Mouse (Mus musculus) neural tube, embryonic 11.5 days (tissue): Measurements from ENCODE around the gene Cel. TPM values are rescaled to one million over a fixed set of nuclear protein-coding genes. Genes with fewer than 3 reads are reported as not detected.

Experiments
- ATAC-seq: fragments of 200-750 bp; cut with Nextera tagmentation; 2 replicates; pipeline ENCODE4 v1.8.0; 2017; ENCODE audit warnings: moderate number of reproducible peaks, mild to moderate bottlenecking, moderate TSS enrichment, moderate library complexity; ENCODE audit not compliant: insufficient read depth, low FRiP score, low TSS enrichment
- DNase-seq: peaks from one replicate; pipeline ENCODE4 v3.0.0-alpha.2; 2015; ENCODE audit warnings: low spot score
- H3K27ac ChIP-seq: fragments of 300-500 bp; sonication (generic); 2 replicates; pipeline ENCODE4 v1.5.1; 2014; ENCODE audit warnings: low read depth, mild to moderate bottlenecking, low read length
- H3K27me3 ChIP-seq: fragments of 300-500 bp; sonication (generic); 2 replicates; pipeline ENCODE4 v1.6.1; 2014; ENCODE audit warnings: mild to moderate bottlenecking, low read length, mixed read lengths; ENCODE audit not compliant: control insufficient read depth, insufficient read depth
- H3K36me3 ChIP-seq: fragments of 300-500 bp; sonication (generic); 2 replicates; pipeline ENCODE4 v1.6.1; 2014; ENCODE audit warnings: mild to moderate bottlenecking, low read length, moderate library complexity, mixed read lengths; ENCODE audit not compliant: control insufficient read depth, insufficient read depth
- H3K4me1 ChIP-seq: fragments of 300-500 bp; sonication (generic); 2 replicates; pipeline ENCODE4 v1.6.1; 2014; ENCODE audit warnings: low read length, mixed read lengths; ENCODE audit not compliant: control insufficient read depth, insufficient read depth
- H3K4me2 ChIP-seq: fragments of 300-500 bp; sonication (generic); 2 replicates; pipeline ENCODE4 v1.6.1; 2014; ENCODE audit warnings: low read depth, mild to moderate bottlenecking, moderate library complexity
- H3K4me3 ChIP-seq: fragments of 300-500 bp; sonication (generic); 2 replicates; pipeline ENCODE4 v1.5.1; 2014; ENCODE audit warnings: low read depth, low read length
- H3K9ac ChIP-seq: fragments of 300-500 bp; sonication (generic); 2 replicates; pipeline ENCODE4 v1.6.1; 2014; ENCODE audit warnings: mild to moderate bottlenecking, low read length
- H3K9me3 ChIP-seq: fragments of 300-500 bp; sonication (generic); 2 replicates; pipeline ENCODE4 v1.6.1; 2016; ENCODE audit warnings: low read length; ENCODE audit not compliant: control insufficient read depth
- WGBS: fragments of 180-500 bp; shearing (Covaris S2); extraction: QIAGEN DNeasy Blood & Tissue Kit; methylation state at CpG from one replicate; pipeline ENCODE4 v1.1.7; 2014; 5-methylcytosine and 5-hydroxymethylcytosine counted together
- polyA plus RNA-seq: library from polyadenylated mRNA; unstranded; fragments of >200 nt; fragmentation: Nextera tagmentation; extraction: Ambion mirVana; gene quantifications from 2 replicates; pipeline ENCODE4 v1.2.1, GENCODE M21; 2014

Gene Cel
- polyA plus RNA-seq, 1 experiment from 2014 or later: not detected

GRCm38 (mm10) chr2:28536766-28537633 lies 26.2 kb downstream of the Cel start:
- Histone ChIP-seq H3K36me3 (no peaks in the 10 kb centered on the region), H3K4me3 (no peak overlapping the region), H3K4me2 (no peak overlapping the region), H3K9ac (no peak overlapping the region), H3K9me3 (no peaks in the 10 kb centered on the region), H3K27me3 (no peaks in the 10 kb centered on the region), H3K4me1 (peaks cover 71% of the 10 kb centered on the region), H3K27ac (no peak overlapping the region)
- DNase-seq (no peak), ATAC-seq (no peak)
- WGBS: 82% methylated on average over 11 of the region's 11 CpGs

- ATAC-seq: no peak
- Histone ChIP-seq H3K4me2 (no peak overlapping the region), H3K4me3 (no peak overlapping the region), H3K27ac (0 out of 2 replicates have a peak overlapping the region, but pooled peaks have one; percentile 14), H3K9me3 (no peaks in the 10 kb centered on the region), H3K27me3 (no peaks in the 10 kb centered on the region), H3K9ac (no peak overlapping the region), H3K36me3 (no peaks in the 10 kb centered on the region), H3K4me1 (peaks cover 71% of the 10 kb centered on the region)
- 61% methylated on average over 4 of the region's 4 CpGs for WGBS
- no peak for DNase-seq
Measured at GRCm38 (mm10) chr2:28536166-28536565, 27.0 kb downstream of the Cel start.

DNA sequence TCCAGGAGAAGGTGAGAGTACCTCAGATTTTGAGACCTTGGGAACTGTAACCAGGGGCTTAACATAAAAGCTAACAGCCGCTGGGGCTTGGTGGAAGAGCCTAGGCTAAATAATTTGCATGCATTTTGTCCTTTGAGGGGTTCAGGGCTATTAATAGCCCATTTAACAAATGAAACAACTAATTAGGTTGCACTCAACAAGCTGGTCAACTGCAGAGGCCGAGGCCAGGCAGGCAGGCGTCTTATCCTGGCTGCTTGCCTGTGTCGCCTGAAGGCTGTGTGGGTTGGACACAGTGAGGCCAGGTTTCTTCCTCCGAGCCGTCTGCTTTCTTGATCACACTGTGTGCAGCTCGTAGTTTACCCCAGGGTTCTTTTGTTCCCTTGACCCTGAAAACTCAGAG lies 27.6 kb downstream of the Cel start:
- no peaks in the 10 kb centered on the region for H3K27me3 ChIP-seq
- H3K9ac ChIP-seq: peak overlapping the region; percentile 35
- peak overlapping the region; percentile 62 for H3K4me2 ChIP-seq
- no peak for ATAC-seq
- H3K4me1 ChIP-seq: peaks cover 71% of the 10 kb centered on the region
- no peak overlapping the region for H3K4me3 ChIP-seq
- no peaks in the 10 kb centered on the region for H3K36me3 ChIP-seq
- H3K27ac ChIP-seq: 0 out of 2 replicates have a peak overlapping the region, but pooled peaks have one; percentile 14
- no peaks in the 10 kb centered on the region for H3K9me3 ChIP-seq
- WGBS: 45% methylated on average over 7 of the region's 7 CpGs
- no peak for DNase-seq

- H3K4me1 ChIP-seq: peaks cover 70% of the 10 kb centered on the region
- no peaks in the 10 kb centered on the region for H3K27me3 ChIP-seq
- peak overlapping the region; percentile 62 for H3K4me2 ChIP-seq
- peak overlapping the region; percentile 91 for H3K27ac ChIP-seq
- no peaks in the 10 kb centered on the region for H3K36me3 ChIP-seq
- ATAC-seq (no peak), DNase-seq (no peak)
- WGBS: 29% methylated on average over 4 of the region's 4 CpGs
- H3K4me3 ChIP-seq: no peak overlapping the region
- H3K9ac ChIP-seq: peak overlapping the region; percentile 67
- no peaks in the 10 kb centered on the region for H3K9me3 ChIP-seq
Measured at GRCm38 (mm10) chr2:28535263-28535540, 28.0 kb downstream of the Cel start.

DNA sequence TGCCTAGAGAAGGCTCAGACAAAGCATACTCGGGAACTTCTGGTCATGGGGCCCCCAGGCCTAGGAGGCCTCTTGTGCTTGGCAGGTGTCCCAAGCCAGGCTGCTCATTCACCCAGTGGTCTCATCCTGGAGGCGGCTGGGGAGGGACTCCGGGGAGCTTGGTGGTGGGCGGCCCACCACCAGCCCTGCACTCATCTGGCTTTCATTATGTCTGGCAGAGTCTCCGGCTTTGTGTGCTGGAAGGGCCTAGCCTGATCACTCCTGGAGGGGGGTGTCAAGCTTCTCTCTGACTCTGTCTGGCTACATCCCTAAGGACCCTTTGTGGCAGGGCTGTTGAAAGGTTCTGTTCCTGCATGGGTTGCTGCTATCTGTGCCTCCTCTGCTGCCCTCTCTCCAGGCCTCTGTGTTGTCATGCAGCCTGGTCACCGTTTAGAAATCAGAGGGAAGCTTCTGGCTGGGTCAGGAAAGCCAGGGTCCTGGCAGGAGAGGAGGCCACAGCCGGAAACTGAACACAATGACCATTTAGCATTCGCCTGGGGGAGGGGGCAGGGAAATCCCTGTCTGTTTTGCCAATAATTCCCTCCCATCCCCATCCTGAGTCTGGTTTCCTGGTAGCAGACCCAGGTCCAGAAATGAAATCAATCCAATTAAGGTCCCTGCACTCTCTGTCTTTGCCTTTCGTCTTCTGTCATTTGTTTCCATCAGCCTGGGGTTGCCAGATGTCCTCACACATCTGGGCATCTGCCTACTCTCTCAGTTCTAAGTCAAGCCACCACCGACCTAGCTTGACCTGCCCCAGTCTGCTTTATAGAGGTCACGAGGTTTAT lies 28.6 kb downstream of the Cel start:
- 27% methylated on average over 11 of the region's 11 CpGs for WGBS
- Histone ChIP-seq H3K4me1 (peaks cover 64% of the 10 kb centered on the region), H3K4me2 (peak overlapping the region; percentile 62), H3K36me3 (no peaks in the 10 kb centered on the region), H3K4me3 (peak overlapping the region; percentile 60), H3K9me3 (no peaks in the 10 kb centered on the region), H3K27ac (peak overlapping the region; percentile 91), H3K9ac (peak overlapping the region; percentile 67), H3K27me3 (no peaks in the 10 kb centered on the region)
- DNase-seq: peak; percentile 43
- no peak for ATAC-seq

GRCm38 (mm10) chr2:28533901-28534435 lies 29.2 kb downstream of the Cel start:
- peak overlapping the region; percentile 62 for H3K4me2 ChIP-seq
- 70% methylated on average over 7 of the region's 7 CpGs for WGBS
- ATAC-seq: 0 out of 2 replicates have a peak, but pooled peaks have one; percentile 18
- H3K27ac ChIP-seq: peak overlapping the region; percentile 91
- H3K9me3 ChIP-seq: no peaks in the 10 kb centered on the region
- no peaks in the 10 kb centered on the region for H3K27me3 ChIP-seq
- H3K4me3 ChIP-seq: peak overlapping the region; percentile 60
- peak overlapping the region; percentile 67 for H3K9ac ChIP-seq
- DNase-seq: no peak
- H3K4me1 ChIP-seq: peaks cover 58% of the 10 kb centered on the region
- H3K36me3 ChIP-seq: no peaks in the 10 kb centered on the region

DNA sequence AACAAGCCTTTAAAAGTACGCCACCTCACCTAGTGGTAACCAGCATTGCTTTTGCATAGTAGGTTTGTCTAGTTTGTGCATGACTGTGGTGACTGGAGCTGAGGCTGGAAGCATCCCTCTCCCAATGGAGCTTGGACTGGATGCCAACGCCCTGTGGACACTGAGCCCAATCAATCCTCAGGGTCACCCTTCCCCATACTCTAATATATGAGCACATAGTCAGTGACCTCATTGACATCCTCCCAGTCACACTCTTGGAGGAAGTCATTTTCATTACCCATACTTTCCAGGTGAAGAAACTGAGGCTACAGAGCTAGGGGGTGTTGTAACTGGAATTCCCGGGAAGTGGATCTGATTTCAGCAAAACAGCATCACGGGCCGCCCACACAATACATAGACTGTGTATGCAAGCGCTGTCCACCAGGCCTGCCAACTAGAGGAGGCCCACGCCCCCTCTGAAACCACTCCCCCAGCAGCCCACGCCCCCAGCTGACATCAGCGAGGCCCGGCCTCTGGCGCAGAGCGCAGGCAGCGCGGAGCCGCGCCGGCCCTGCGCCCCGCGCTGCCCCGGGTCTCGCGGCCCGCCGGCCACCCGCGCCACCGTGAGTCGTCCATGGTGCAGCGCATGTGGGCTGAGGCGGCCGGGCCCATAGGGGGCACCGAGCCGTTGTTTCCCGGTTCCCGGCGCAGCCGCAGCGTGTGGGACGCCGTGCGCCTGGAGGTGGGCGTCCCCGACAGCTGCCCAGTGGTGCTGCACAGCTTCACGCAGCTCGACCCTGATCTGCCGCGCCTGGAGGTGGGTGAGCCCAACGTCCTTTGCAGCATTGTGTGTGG lies 30.0 kb downstream of the Cel start:
- peaks cover 51% of the 10 kb centered on the region for H3K4me1 ChIP-seq
- ATAC-seq: peak; percentile 82
- H3K27ac ChIP-seq: peak overlapping the region; percentile 91

GRCm38 (mm10) chr2:28530311-28530710 lies 32.9 kb downstream of the Cel start:
- no peak overlapping the region for H3K9ac ChIP-seq
- no peak overlapping the region for H3K4me3 ChIP-seq
- no peaks in the 10 kb centered on the region for H3K27me3 ChIP-seq
- WGBS: 67% methylated on average over 7 of the region's 7 CpGs
- no peak overlapping the region for H3K27ac ChIP-seq
- ATAC-seq (no peak), DNase-seq (no peak)
- no peak overlapping the region for H3K4me2 ChIP-seq
- peaks cover 41% of the 10 kb centered on the region for H3K4me1 ChIP-seq
- no peaks in the 10 kb centered on the region for H3K9me3 ChIP-seq
- H3K36me3 ChIP-seq: no peaks in the 10 kb centered on the region

More for the DNA sequence above, 30.0 kb downstream of the Cel start:
- peak; percentile 88 for DNase-seq
- no peaks in the 10 kb centered on the region for H3K27me3 ChIP-seq
- peak overlapping the region; percentile 60 for H3K4me3 ChIP-seq
- H3K9me3 ChIP-seq: no peaks in the 10 kb centered on the region
- H3K36me3 ChIP-seq: no peaks in the 10 kb centered on the region
- peak overlapping the region; percentile 67 for H3K9ac ChIP-seq
- 4% methylated on average over 44 of the region's 49 CpGs for WGBS
- H3K4me2 ChIP-seq: peak overlapping the region; percentile 62
